Mouse (Mus musculus): Measurements from ENCODE around the gene Strada. TPM values are rescaled to one million over a fixed set of nuclear protein-coding genes. Genes with fewer than 3 reads are reported as not detected.

Gene Strada
- polyA plus RNA-seq, 1 experiment from 2014 or later: 13.0 TPM

DNA sequence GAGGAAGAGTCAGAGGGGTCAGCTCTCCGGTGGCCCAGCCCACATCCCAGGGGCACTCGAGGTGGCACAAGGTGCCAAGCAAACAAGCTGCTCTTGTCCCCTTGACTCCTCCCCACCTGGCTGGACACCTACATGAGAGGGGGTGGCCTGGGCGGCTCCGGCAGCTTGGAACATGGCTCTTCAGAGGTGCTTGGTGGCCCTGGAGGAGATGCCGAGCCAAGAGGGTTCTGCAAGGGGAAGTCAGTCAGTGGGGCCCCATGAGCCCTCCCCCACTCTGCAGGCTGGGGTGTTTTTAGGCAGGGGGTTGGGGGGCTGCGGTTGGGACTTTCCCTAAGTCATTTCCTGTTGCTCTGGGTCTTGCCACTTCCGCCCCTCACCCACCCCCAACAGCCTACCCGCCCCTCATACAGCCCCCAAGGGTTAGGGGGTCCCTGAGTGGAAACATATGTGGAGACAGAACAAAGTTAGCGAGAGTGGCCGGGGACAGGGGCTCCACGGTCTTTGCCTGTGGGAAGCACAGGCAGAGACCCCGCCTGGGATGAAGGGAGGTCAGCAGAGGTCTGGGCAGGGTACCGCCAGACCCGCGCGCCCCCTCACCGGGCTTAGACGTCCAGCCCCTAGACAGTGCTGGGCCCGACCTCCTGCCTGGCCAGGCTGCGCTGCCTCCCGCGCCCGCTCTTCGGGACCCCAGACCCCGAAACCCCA is 42.6 kb downstream of the Strada start:
- Histone ChIP-seq H3K27me3 (replicated peaks; ENCODE audit: control insufficient read depth, insufficient read depth, low read length) (no peaks in the 10 kb centered on the region), H3K36me3 (ENCODE audit: control insufficient read depth, insufficient read depth, low read length) (0 out of 2 replicates have a peak, but pooled peaks cover 3% of the 10 kb centered on the region), H3K4me1 (ENCODE audit: control insufficient read depth, insufficient read depth, low read length) (peaks cover 25% of the 10 kb centered on the region), H3K4me2 (ENCODE audit: low read depth, low read length) (peak overlapping the region; percentile 94), H3K4me3 (ENCODE audit: low read length) (peak overlapping the region; percentile 72), H3K9ac (ENCODE audit: low read depth, low read length) (peak overlapping the region; percentile 85), H3K9me3 (ENCODE audit: control insufficient read depth, low read length) (no peaks in the 10 kb centered on the region), H3K27ac (ENCODE audit: low read length) (peak overlapping the region; percentile 89; the same call in 1 of the 2 replicates)
- ATAC-seq: peak; percentile 54
- WGBS: under 1% methylated on average over 20 of the region's 25 CpGs

DNA sequence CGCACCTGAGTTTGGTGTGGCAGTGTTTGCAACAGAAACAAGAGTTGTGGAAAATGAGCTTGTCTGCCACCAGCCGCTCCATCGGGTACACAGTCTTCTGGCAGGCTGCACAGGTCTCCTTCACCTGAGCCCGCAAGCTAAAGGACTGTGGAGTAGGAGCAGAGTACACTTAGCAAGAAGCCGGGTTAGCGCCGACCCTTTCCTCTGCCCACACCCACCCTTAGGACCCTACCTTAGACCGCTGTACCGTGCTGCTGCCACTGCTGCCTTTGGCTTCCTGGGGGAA is 43.1 kb downstream of the Strada start:
- H3K27ac ChIP-seq (ENCODE audit: low read length): peak overlapping the region; percentile 89; the same call in 1 of the 2 replicates
- H3K9ac ChIP-seq (ENCODE audit: low read depth, low read length): peak overlapping the region; percentile 85
- H3K4me2 ChIP-seq (ENCODE audit: low read depth, low read length): peak overlapping the region; percentile 94
- no peaks in the 10 kb centered on the region for H3K9me3 ChIP-seq (ENCODE audit: control insufficient read depth, low read length)
- 40% methylated on average over 9 of the region's 9 CpGs for WGBS
- H3K27me3 ChIP-seq (replicated peaks; ENCODE audit: control insufficient read depth, insufficient read depth, low read length): no peaks in the 10 kb centered on the region
- H3K36me3 ChIP-seq (ENCODE audit: control insufficient read depth, insufficient read depth, low read length): 0 out of 2 replicates have a peak, but pooled peaks cover 3% of the 10 kb centered on the region
- peak; percentile 14; the same call in 1 of the 2 replicates for ATAC-seq
- peaks cover 25% of the 10 kb centered on the region for H3K4me1 ChIP-seq (ENCODE audit: control insufficient read depth, insufficient read depth, low read length)
- peak overlapping the region; percentile 72 for H3K4me3 ChIP-seq (ENCODE audit: low read length)

DNA sequence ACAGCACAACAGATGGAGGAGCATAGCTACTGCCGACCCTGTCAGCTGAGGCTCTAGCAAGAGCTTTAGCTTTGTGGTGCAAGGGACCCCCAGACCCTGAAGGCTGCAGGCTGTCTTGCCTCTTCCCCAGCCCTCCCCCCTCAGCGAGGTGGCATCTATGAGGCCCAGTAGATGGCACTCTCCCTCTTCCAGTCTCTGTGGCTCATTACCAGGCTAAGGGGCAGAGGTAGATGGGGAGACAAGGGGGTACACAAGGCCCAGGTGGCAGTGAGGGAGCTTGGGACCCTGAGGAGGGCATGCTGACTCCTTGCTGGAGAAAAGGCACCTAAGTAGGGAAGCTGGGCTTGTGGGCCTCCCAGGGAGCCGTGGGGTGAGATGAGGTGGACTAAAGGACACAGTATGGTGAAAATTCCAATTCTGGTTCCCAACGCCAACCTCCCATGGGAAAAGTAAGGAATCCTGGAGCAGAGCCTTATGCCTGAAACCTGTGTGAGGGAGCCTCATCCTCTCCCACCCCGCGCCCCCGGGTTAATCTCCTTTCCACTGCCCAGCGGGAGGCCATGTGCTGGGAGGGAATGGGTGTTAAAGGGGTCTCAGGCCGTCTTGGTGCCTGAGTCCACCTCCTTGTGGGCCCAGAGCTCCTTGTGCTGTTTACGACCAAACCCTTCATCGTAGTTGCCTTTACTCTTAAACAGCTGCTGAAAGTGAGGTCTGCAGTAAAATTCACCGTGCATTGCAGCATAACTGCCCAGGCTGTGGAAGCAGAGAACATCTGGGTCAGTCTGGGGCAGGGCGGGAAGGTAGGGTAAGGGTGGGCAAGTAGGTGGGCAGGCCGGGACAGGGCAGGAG is 43.7 kb downstream of the Strada start:
- H3K9ac ChIP-seq (ENCODE audit: low read depth, low read length): peak overlapping the region; percentile 85
- H3K4me2 ChIP-seq (ENCODE audit: low read depth, low read length): peak overlapping the region; percentile 94
- H3K27me3 ChIP-seq (replicated peaks; ENCODE audit: control insufficient read depth, insufficient read depth, low read length): no peaks in the 10 kb centered on the region
- H3K4me3 ChIP-seq (ENCODE audit: low read length): peak overlapping the region; percentile 72
- no peaks in the 10 kb centered on the region for H3K9me3 ChIP-seq (ENCODE audit: control insufficient read depth, low read length)
- 0 out of 2 replicates have a peak overlapping the region, but pooled peaks have one; percentile 3 for H3K27ac ChIP-seq (ENCODE audit: low read length)
- H3K36me3 ChIP-seq (ENCODE audit: control insufficient read depth, insufficient read depth, low read length): 0 out of 2 replicates have a peak, but pooled peaks cover 6% of the 10 kb centered on the region
- WGBS: 57% methylated on average over 14 of the region's 14 CpGs
- peaks cover 25% of the 10 kb centered on the region for H3K4me1 ChIP-seq (ENCODE audit: control insufficient read depth, insufficient read depth, low read length)
- peak; percentile 3; the same call in 1 of the 2 replicates for ATAC-seq

DNA sequence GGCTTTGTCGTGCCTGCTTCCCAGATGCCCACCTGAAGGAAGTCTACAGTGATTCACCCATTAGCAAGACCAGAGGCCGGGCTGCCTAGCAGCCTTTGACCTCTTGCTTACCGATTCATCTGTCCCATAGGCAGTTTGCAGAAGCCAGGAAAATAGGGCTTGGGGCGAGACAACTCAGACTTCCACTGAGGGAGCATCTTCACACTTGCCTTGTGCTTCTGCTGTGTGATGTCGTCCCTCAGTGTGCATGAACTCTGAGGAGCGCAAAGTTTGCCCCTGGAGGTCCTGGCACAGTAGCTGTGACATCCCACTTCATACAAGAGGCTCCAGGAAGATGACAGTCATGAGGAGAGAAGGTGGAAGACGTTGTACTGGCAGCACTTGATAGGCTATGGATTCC is 44.8 kb downstream of the Strada start:
- no peak overlapping the region for H3K4me3 ChIP-seq (ENCODE audit: low read length)
- H3K9me3 ChIP-seq (ENCODE audit: control insufficient read depth, low read length): no peaks in the 10 kb centered on the region
- no peak overlapping the region for H3K4me2 ChIP-seq (ENCODE audit: low read depth, low read length)
- no peak overlapping the region for H3K9ac ChIP-seq (ENCODE audit: low read depth, low read length)
- H3K4me1 ChIP-seq (ENCODE audit: control insufficient read depth, insufficient read depth, low read length): peaks cover 25% of the 10 kb centered on the region
- H3K36me3 ChIP-seq (ENCODE audit: control insufficient read depth, insufficient read depth, low read length): 0 out of 2 replicates have a peak, but pooled peaks cover 9% of the 10 kb centered on the region
- H3K27ac ChIP-seq (ENCODE audit: low read length): no peak overlapping the region
- no peaks in the 10 kb centered on the region for H3K27me3 ChIP-seq (replicated peaks; ENCODE audit: control insufficient read depth, insufficient read depth, low read length)
- no peak for ATAC-seq
- WGBS: 76% methylated on average over 7 of the region's 7 CpGs

DNA sequence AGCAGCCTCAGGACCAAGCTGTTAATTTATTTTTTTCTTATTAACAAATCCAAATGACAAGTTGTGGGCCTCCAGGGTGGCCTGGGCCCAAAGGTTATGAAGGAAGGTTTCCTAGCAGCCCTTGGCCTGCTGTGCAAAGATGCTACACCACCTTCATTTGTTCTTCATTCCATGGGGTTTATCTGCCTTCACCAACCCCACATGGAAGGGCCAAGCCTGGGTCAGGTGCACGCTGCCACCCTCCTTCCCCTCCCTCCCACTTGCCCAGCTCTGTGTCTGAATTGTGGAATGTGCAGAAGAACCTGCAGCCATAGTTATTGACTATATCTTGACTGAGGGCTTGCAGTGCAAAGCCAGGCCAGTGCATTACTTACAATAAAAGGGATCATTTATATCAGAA is 45.7 kb downstream of the Strada start:
- peaks cover 23% of the 10 kb centered on the region for H3K4me1 ChIP-seq (ENCODE audit: control insufficient read depth, insufficient read depth, low read length)
- 94% methylated on average over 1 of the region's 1 CpGs for WGBS
- no peak overlapping the region for H3K4me3 ChIP-seq (ENCODE audit: low read length)
- H3K27me3 ChIP-seq (replicated peaks; ENCODE audit: control insufficient read depth, insufficient read depth, low read length): no peaks in the 10 kb centered on the region
- 0 out of 2 replicates have a peak, but pooled peaks cover 10% of the 10 kb centered on the region for H3K36me3 ChIP-seq (ENCODE audit: control insufficient read depth, insufficient read depth, low read length)
- no peak overlapping the region for H3K27ac ChIP-seq (ENCODE audit: low read length)
- H3K4me2 ChIP-seq (ENCODE audit: low read depth, low read length): no peak overlapping the region
- H3K9me3 ChIP-seq (ENCODE audit: control insufficient read depth, low read length): no peaks in the 10 kb centered on the region
- ATAC-seq: no peak
- H3K9ac ChIP-seq (ENCODE audit: low read depth, low read length): no peak overlapping the region

DNA sequence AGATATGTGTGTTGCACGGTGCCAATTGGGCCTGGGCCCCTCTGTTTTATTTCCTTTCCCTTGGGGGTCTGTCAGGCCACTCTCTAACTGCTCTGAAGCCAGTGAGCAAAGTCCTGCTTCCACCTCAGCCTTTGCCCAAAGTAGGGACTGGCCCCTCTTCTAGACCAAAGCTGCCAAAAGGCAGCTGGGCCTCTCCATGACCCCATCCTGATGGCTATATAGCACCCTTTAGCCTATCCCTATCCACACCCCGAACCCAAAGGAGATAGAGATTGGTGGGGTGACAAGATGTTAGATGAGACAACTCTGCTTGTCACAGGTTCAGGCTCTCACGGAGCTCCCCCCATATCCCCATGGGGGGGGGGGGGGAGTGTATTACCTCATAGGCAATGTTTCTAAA is 46.2 kb downstream of the Strada start:
- H3K4me2 ChIP-seq (ENCODE audit: low read depth, low read length): no peak overlapping the region
- ATAC-seq: no peak
- H3K27me3 ChIP-seq (replicated peaks; ENCODE audit: control insufficient read depth, insufficient read depth, low read length): no peaks in the 10 kb centered on the region
- 67% methylated on average over 3 of the region's 3 CpGs for WGBS
- no peak overlapping the region for H3K9ac ChIP-seq (ENCODE audit: low read depth, low read length)
- no peak overlapping the region for H3K4me3 ChIP-seq (ENCODE audit: low read length)
- H3K4me1 ChIP-seq (ENCODE audit: control insufficient read depth, insufficient read depth, low read length): peaks cover 18% of the 10 kb centered on the region
- no peak overlapping the region for H3K27ac ChIP-seq (ENCODE audit: low read length)
- 0 out of 2 replicates have a peak, but pooled peaks cover 10% of the 10 kb centered on the region for H3K36me3 ChIP-seq (ENCODE audit: control insufficient read depth, insufficient read depth, low read length)
- no peaks in the 10 kb centered on the region for H3K9me3 ChIP-seq (ENCODE audit: control insufficient read depth, low read length)

DNA sequence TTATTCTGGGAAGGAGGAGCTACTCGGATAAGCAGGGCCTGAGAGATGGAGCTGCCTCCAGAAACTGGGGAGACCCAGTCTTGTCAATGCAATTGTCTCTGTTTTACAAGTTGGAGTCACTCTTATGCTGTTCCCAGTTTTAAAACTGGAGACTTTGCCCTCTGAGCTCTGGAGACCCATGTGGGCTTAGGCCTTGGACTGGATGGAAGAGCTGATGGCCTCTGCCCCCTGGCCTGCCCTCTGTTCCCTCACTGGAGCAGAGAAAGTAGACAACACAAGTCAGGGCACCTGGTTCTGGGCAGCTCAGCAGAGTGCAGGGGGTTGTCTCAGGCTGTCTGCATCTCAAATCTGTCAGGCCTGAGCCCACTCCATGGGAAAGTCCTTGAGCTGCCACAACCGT is 47.2 kb downstream of the Strada start:
- Histone ChIP-seq H3K4me3 (ENCODE audit: low read length) (no peak overlapping the region), H3K27ac (ENCODE audit: low read length) (no peak overlapping the region), H3K4me2 (ENCODE audit: low read depth, low read length) (no peak overlapping the region), H3K4me1 (ENCODE audit: control insufficient read depth, insufficient read depth, low read length) (peaks cover 16% of the 10 kb centered on the region; the same call in 1 of the 2 replicates), H3K9ac (ENCODE audit: low read depth, low read length) (no peak overlapping the region), H3K9me3 (ENCODE audit: control insufficient read depth, low read length) (no peaks in the 10 kb centered on the region), H3K27me3 (replicated peaks; ENCODE audit: control insufficient read depth, insufficient read depth, low read length) (no peaks in the 10 kb centered on the region), H3K36me3 (ENCODE audit: control insufficient read depth, insufficient read depth, low read length) (0 out of 2 replicates have a peak, but pooled peaks cover 10% of the 10 kb centered on the region)
- no peak for ATAC-seq
- 58% methylated on average over 2 of the region's 2 CpGs for WGBS

DNA sequence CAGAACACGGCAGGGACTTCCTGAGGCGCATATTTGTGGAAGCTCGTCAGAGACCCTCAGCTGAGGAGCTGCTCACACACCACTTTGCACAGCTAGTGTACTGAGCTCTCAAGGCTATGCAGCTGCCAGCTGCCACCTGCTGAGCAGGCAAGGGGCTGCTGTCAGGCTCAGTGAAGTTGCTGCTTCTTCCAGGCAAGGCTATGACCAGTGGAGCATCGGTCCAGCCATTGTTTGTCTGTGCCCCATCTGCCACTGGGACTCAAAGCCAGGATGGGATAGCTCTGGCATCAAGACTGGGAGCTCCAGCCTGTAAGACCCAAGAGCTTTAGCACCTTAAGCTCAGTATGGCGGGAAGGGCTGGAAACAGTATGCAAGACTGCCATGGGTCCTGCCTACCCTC is 47.9 kb downstream of the Strada start:
- H3K4me2 ChIP-seq (ENCODE audit: low read depth, low read length): no peak overlapping the region
- ATAC-seq: no peak
- no peak overlapping the region for H3K27ac ChIP-seq (ENCODE audit: low read length)
- peaks cover 12% of the 10 kb centered on the region; the same call in 1 of the 2 replicates for H3K4me1 ChIP-seq (ENCODE audit: control insufficient read depth, insufficient read depth, low read length)
- no peak overlapping the region for H3K4me3 ChIP-seq (ENCODE audit: low read length)
- no peak overlapping the region for H3K9ac ChIP-seq (ENCODE audit: low read depth, low read length)
- 0 out of 2 replicates have a peak, but pooled peaks cover 10% of the 10 kb centered on the region for H3K36me3 ChIP-seq (ENCODE audit: control insufficient read depth, insufficient read depth, low read length)
- WGBS: 76% methylated on average over 5 of the region's 5 CpGs
- no peaks in the 10 kb centered on the region for H3K27me3 ChIP-seq (replicated peaks; ENCODE audit: control insufficient read depth, insufficient read depth, low read length)
- no peaks in the 10 kb centered on the region for H3K9me3 ChIP-seq (ENCODE audit: control insufficient read depth, low read length)

DNA sequence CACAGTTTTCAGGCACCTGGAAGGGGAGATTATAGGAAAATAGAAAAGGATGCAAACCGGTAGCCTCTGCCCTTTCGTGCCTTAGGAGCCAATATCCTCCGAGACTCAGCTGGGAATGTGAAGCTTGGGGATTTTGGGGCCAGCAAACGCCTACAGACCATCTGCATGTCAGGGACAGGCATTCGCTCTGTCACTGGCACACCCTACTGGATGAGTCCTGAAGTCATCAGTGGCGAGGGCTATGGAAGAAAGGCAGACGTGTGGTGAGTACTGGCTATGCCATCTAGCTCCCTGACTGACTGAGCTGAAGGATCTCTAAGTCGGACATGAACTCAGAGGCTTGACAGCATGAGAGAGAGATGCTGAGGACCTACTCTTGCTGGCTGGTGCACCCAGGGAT is 49.8 kb downstream of the Strada start:
- peaks cover 14% of the 10 kb centered on the region; the same call in 1 of the 2 replicates for H3K36me3 ChIP-seq (ENCODE audit: control insufficient read depth, insufficient read depth, low read length)
- WGBS: 83% methylated on average over 8 of the region's 8 CpGs
- H3K9ac ChIP-seq (ENCODE audit: low read depth, low read length): no peak overlapping the region
- H3K4me3 ChIP-seq (ENCODE audit: low read length): no peak overlapping the region
- ATAC-seq: no peak
- H3K27ac ChIP-seq (ENCODE audit: low read length): no peak overlapping the region
- H3K9me3 ChIP-seq (ENCODE audit: control insufficient read depth, low read length): no peaks in the 10 kb centered on the region
- H3K4me2 ChIP-seq (ENCODE audit: low read depth, low read length): no peak overlapping the region
- no peaks in the 10 kb centered on the region for H3K27me3 ChIP-seq (replicated peaks; ENCODE audit: control insufficient read depth, insufficient read depth, low read length)
- H3K4me1 ChIP-seq (ENCODE audit: control insufficient read depth, insufficient read depth, low read length): no peaks in the 10 kb centered on the region

Measured in intestine, embryonic 16.5 days (tissue).